Mouse (Mus musculus) neutrophil, adult 5-6 weeks (primary cell): ENCODE results near the gene Npr3. TPM values are rescaled to one million over a fixed set of nuclear protein-coding genes. Genes with fewer than 3 reads are reported as not detected.
"Not testable (repeated sequence)": the region's sequence is repeated elsewhere in the genome, so short reads cannot be mapped to it uniquely, and the experiment has no call there.

Source experiments
- ATAC-seq: fragments of 151-379, 151-347 bp; 2 replicates; pipeline ENCODE4 v1.8.0; 2017; ENCODE audit warnings: mild to moderate bottlenecking, moderate TSS enrichment; ENCODE audit not compliant: insufficient number of reproducible peaks, poor library complexity, low FRiP score, severe bottlenecking; ENCODE audit errors: extremely low read depth
- total RNA-seq: library from RNA; stranded (forward); fragments of 200-1000 nt; gene quantifications from 2 replicates; pipeline ENCODE4 v1.2.3, GENCODE M21; 2017

Gene Npr3
- total RNA-seq, 1 experiment from 2014 or later = 0.23 TPM

DNA sequence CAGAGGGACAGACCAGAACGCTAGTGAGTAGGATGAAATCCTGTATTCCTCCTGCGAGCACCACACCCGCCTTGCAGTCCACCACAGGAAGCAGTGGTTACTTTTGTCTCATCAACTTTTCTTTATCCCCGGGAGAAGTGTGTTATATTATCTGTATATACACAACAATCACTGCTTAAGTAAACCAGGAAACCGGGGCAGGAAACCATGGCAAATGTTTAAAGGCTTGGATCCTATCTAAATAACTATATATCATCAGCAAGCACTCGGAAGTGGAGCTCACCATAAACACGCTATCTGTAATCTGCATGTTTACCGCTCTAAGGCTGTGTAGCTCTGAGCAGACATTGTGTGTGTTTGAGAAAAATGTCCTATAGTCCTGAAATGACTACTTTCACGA lies 13.1 kb downstream of the Npr3 start:
- no peak for ATAC-seq

GRCm38 (mm10) chr15:11891395-11891794 lies 15.7 kb downstream of the Npr3 start:
- no peak for ATAC-seq

- ATAC-seq = no peak
These were observed 24.4 kb downstream of the Npr3 start for GRCm38 (mm10) chr15:11882508-11883205.

DNA sequence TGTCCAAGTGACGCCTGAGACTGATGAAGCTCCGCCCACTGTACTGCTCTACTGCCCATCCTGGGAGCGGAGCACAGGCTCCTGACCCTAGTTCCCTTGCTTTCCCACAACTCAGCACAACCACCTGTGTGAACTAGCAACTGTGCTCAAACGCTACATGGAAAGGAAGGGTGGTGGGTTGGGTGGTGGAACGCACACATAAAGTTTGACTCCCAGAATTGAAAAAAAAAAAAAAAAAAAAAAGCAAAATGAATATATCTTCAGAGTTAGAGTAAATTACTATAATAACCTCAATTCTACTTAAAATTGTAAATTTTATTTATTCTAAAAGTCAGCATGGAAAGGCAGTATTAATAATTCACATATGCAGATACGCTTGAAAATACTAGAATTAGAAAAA lies 25.3 kb downstream of the Npr3 start:
- ATAC-seq = no peak

DNA sequence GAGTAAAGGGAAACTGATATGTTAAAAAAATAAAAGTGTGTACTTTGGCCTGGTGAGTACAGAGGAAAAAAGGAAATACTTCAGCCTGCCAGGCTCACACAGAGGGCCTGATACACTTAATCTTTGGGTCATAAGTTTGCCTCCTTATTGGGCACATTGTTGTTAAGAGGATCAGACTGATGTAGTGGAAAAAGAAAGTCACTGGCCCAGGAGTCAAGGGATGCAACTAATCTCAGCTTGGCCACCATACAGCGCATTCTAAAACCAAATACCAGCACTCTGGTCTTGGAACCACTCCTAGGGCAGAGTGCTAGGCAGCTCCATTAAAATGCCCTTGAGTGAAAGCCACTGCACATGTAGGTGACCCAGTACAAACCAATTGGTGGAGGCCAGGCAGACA lies 28.8 kb downstream of the Npr3 start:
- no peak for ATAC-seq

- no peak for ATAC-seq
These were observed 29.8 kb downstream of the Npr3 start for GRCm38 (mm10) chr15:11877273-11877672.

GRCm38 (mm10) chr15:11866918-11867317 lies 40.2 kb downstream of the Npr3 start:
- ATAC-seq = no peak

DNA sequence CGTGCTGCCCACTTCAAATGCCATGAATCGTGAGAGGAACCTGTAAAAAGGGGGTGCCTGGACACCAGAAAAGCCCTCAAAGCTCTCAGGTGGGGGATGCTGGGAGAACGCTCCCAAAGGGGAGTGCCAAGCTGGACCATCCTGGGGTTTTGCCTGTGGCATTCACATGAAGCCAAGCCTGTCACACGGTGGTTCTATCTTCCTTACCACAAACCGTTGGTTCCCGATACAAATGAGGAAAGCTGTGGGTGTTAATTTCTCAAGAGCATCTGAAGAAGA lies 43.6 kb downstream of the Npr3 start:
- ATAC-seq = no peak

GRCm38 (mm10) chr15:11862785-11863539 lies 44.1 kb downstream of the Npr3 start:
- ATAC-seq = no peak

GRCm38 (mm10) chr15:11862253-11862652 lies 44.8 kb downstream of the Npr3 start:
- no peak for ATAC-seq

GRCm38 (mm10) chr15:11860259-11860658 lies 46.8 kb downstream of the Npr3 start:
- no peak for ATAC-seq

- ATAC-seq = no peak
These were observed 47.3 kb downstream of the Npr3 start for GRCm38 (mm10) chr15:11859829-11860228.

DNA sequence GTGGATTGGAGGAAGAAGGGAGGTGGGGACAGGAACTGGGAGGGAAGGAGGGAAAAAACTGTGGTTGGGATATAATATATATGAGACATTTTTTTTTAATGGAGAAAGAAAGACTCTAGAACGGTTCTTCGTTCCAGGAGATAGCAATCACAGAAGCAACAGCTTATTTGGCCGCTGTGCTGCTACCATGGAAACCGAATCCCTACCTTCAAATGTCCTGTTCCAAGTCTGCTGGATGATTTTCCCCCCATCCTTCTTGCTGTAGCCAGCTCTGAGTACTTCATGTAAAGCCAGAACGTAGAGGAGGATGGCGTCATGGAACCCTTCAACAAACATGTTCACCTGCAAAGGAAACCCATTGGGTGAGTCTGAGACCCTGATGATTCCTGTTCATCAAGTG lies 48.7 kb downstream of the Npr3 start:
- no peak for ATAC-seq

- ATAC-seq = no peak
These were observed 61.7 kb downstream of the Npr3 start for GRCm38 (mm10) chr15:11845204-11846062.

- no peak for ATAC-seq
These were observed 63.0 kb downstream of the Npr3 start for GRCm38 (mm10) chr15:11844115-11844514.

GRCm38 (mm10) chr15:11841828-11842227 lies 65.3 kb downstream of the Npr3 start:
- no peak for ATAC-seq

- ATAC-seq = no peak
These were observed 71.2 kb downstream of the Npr3 start for GRCm38 (mm10) chr15:11835913-11836312.

DNA sequence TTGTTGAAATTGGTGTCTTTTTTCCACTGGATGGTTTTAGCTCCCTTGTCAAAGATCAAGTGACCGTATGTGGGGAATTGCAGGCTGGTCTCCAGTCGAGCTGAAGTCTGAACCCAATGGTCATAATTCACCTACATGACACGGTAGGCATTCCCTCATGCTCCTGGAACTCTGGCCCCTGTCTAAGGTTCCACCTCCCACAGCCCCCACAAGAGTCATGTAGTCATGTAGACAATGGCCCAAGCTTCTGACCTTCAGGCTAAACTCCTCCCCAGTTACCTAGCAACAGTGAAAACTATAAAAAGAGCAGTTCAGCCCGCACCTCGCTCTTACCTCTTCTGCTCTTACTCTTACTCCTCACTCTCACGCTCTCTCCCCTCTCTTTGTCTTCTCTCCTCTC lies 84.7 kb downstream of the Npr3 start:
- ATAC-seq = not testable (repeated sequence)

GRCm38 (mm10) chr15:11815551-11815950 lies 91.5 kb downstream of the Npr3 start:
- no peak for ATAC-seq

DNA sequence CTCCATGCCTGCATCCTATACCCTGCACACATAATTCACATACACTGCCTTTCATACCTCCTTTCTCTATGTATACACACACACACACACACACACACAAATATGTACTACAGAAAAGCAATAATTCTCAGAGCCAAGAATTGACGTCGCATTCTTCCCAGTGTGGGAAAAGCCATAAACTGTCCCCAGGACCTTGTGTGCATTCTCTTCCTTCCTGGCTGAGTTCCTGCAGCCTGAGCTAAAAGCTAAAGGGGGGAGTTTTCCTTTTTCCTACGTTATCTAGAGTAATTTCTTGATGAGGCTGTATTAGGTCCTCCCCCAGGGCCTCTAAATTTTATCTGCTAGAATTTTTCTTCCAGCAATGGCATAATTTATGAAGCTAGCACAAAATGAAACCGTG lies 103.5 kb downstream of the Npr3 start:
- no peak for ATAC-seq
